Mouse (Mus musculus) C2C12 (cell line): ENCODE measurements at regions not wholly inside any gene's neighbourhood (a gene's known extent, or its start where the extent isn't known, plus 50 kb on each side); places are given as distances from the start of the nearest gene placed in this dataset.

ENCODE experiments used
- H3K27me3 ChIP-seq: one replicate; pipeline ENCODE4 v1.6.1; 2011; ENCODE audit not compliant: control insufficient read depth, insufficient read depth, insufficient read length
- H3K36me3 ChIP-seq: one replicate; pipeline ENCODE4 v1.6.1; 2011; ENCODE audit not compliant: control insufficient read depth, insufficient read depth
- H3K4me3 ChIP-seq: one replicate; pipeline ENCODE4 v1.5.1; 2011; ENCODE audit warnings: mild to moderate bottlenecking, control low read depth; ENCODE audit not compliant: poor library complexity, insufficient read depth, severe bottlenecking
- H3K79me2 ChIP-seq: one replicate; pipeline ENCODE4 v1.6.1; 2011; ENCODE audit not compliant: control insufficient read depth, insufficient read depth
- H3K79me3 ChIP-seq: one replicate; pipeline ENCODE4 v1.6.1; 2011; ENCODE audit warnings: low read depth, control low read depth
- H3ac ChIP-seq: one replicate; pipeline ENCODE3; 2011; ENCODE audit warnings: low read depth; ENCODE audit not compliant: control insufficient read depth, insufficient read length
- CEBPB ChIP-seq: IDR thresholded peaks from one replicate; pipeline ENCODE4 v1.6.1; 2011; ENCODE audit warnings: low read depth, mild to moderate bottlenecking, control low read depth, moderate library complexity
- CTCF ChIP-seq: IDR thresholded peaks from one replicate; pipeline ENCODE4 v1.5.1; 2011; ENCODE audit not compliant: control insufficient read depth, insufficient read depth, insufficient read length
- FOSL1 ChIP-seq: IDR thresholded peaks from one replicate; pipeline ENCODE4 v1.8.0; 2011; ENCODE audit warnings: mild to moderate bottlenecking, low read length; ENCODE audit not compliant: poor library complexity, insufficient read depth, severe bottlenecking
- MAX ChIP-seq: IDR thresholded peaks from one replicate; pipeline ENCODE4 v1.6.1; 2011; ENCODE audit warnings: mild to moderate bottlenecking, control low read depth
- MYOD1 ChIP-seq: IDR thresholded peaks from one replicate; pipeline ENCODE4 v1.6.1; 2011; ENCODE audit warnings: low read depth; ENCODE audit not compliant: control insufficient read depth, insufficient read length
- MYOG ChIP-seq: IDR thresholded peaks from one replicate; pipeline ENCODE4 v1.6.1; 2011; ENCODE audit not compliant: control insufficient read depth, insufficient read length; ENCODE audit errors: extremely low read depth
- USF1 ChIP-seq: IDR thresholded peaks from one replicate; pipeline ENCODE4 v1.6.1; 2011; ENCODE audit warnings: low read depth, mild to moderate bottlenecking, control low read depth, moderate library complexity

DNA sequence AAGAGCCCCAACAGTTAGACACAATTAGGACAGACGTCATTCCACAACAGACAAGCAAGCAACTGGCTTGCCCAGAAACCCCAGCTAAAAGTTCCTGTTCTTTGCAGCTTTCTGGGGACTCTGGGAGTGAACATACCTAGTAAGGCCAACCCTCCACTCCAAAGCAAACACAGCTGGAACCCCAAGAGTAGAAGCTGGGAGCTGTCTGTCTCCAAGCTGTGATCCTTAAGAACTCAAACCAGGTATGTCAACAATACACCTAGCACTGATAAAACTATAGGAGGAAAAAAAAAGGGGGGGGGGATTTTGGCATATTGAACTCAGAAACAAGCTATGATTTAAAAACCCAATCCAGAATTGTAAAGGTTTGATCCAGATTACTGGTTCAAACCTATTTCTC is 84.2 kb upstream of the Basp1 start:
- no peaks in the 10 kb centered on the region for H3K27me3 ChIP-seq
- no peak overlapping the region for H3ac ChIP-seq
- no peaks in the 10 kb centered on the region for H3K36me3 ChIP-seq
- no peaks in the 10 kb centered on the region for H3K79me2 ChIP-seq
- H3K4me3 ChIP-seq, result no peak overlapping the region
- TF ChIP-seq MAX (no peak), USF1 (no peak), MYOD1 (no peak), CEBPB (no peak), FOSL1 (no peak), CTCF (no peak), MYOG (no peak)
- no peaks in the 10 kb centered on the region for H3K79me3 ChIP-seq

DNA sequence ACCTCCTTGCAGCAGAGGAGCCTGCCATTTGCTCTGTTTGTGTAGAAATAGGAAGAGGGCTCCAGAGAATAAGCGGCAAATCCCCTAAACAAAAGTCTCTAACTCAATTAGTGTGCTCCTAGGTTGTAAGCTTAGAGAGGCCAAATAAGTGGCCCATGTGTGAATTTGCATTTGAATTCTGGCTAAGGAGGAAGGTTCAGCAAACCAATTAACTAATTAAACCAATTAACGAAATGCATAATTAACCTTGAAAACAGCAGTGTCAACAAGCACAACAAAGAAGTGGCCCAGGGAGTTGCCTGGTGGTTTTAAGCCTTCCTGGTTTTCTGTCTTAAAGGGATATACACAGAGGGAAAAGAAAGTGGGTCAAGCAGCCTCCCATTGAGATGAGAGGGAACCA is 84.9 kb upstream of the Basp1 start:
- Histone ChIP-seq H3K79me3 (no peaks in the 10 kb centered on the region), H3ac (no peak overlapping the region), H3K79me2 (no peaks in the 10 kb centered on the region), H3K4me3 (no peak overlapping the region), H3K27me3 (no peaks in the 10 kb centered on the region), H3K36me3 (no peaks in the 10 kb centered on the region)
- TF ChIP-seq MYOD1, result no peak
- no peak for TF ChIP-seq USF1
- TF ChIP-seq CTCF, result no peak
- TF ChIP-seq FOSL1, result no peak
- no peak for TF ChIP-seq MAX
- no peak for TF ChIP-seq CEBPB
- no peak for TF ChIP-seq MYOG

DNA sequence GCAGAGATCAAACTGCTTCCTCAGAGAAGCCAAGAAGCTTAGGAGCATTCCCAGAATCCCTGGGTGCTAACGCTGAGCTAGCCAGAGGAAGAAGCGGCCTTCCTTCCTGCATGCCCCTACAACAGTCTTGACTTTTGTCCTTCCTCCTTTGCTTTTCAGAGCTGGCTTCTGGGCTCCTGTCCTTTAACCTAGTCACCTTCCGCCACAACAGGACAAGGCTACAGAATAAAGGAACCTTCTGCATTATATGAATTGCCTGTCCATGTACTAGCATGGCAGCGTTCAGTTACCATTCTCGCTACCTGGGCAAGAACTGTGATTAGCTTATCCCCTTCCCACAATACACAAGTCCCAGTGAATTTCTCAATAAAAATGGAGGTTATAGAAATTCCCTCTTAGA is 88.9 kb upstream of the Basp1 start:
- H3K27me3 ChIP-seq, result no peaks in the 10 kb centered on the region
- H3K36me3 ChIP-seq, result no peaks in the 10 kb centered on the region
- H3K79me3 ChIP-seq, result no peaks in the 10 kb centered on the region
- no peaks in the 10 kb centered on the region for H3K79me2 ChIP-seq
- H3ac ChIP-seq, result no peak overlapping the region
- TF ChIP-seq CEBPB (no peak), MYOG (no peak), CTCF (no peak), MAX (no peak), MYOD1 (no peak), FOSL1 (no peak), USF1 (no peak)
- no peak overlapping the region for H3K4me3 ChIP-seq

DNA sequence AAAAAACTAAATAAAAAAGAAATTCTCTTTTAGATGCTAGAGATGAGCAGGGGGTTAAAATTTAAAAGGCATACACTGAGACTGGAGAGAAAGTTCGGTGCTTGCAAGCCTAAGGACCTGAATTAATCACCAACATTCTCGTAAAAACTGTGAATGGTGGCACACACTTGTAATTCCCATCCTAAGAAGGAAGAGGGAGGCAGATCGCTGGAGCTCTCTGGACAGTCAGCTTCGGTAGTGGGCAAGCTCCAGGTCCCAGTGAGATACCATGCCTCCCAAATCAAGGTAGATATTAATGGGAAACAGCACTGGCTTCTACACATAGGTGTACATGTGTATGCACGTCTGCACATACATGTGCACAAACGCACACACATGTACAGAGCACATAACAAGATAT is 89.5 kb upstream of the Basp1 start:
- Histone ChIP-seq H3K27me3 (no peaks in the 10 kb centered on the region), H3K79me3 (no peaks in the 10 kb centered on the region), H3K4me3 (no peak overlapping the region), H3ac (no peak overlapping the region), H3K36me3 (no peaks in the 10 kb centered on the region), H3K79me2 (no peaks in the 10 kb centered on the region)
- TF ChIP-seq FOSL1 (no peak), USF1 (no peak), CEBPB (no peak)

DNA sequence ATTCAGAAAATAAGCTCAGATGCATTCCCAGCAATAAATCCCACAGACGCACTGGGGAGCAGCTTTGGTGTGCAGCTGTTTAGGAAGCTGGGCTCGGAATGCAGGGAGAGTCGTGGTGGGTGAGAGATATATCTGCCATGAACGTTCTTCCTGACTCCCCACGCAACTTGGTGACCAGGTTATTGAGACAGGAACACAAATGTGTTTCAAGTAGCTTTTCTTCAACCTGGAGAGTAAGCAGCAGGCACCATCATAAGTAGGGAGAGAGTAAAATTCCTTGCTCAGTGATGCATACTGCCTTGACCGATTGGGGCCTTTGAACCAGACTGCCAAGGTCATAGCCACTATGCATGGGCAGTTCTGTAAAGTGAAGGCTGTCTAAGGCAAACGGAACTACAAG is 95.6 kb upstream of the Basp1 start:
- no peak overlapping the region for H3ac ChIP-seq
- TF ChIP-seq CTCF, result no peak
- no peak for TF ChIP-seq CEBPB
- TF ChIP-seq MYOD1, result no peak
- no peak for TF ChIP-seq FOSL1
- TF ChIP-seq USF1, result no peak
- no peak for TF ChIP-seq MYOG
- no peak for TF ChIP-seq MAX
- no peaks in the 10 kb centered on the region for H3K79me3 ChIP-seq
- no peaks in the 10 kb centered on the region for H3K27me3 ChIP-seq
- H3K36me3 ChIP-seq, result no peaks in the 10 kb centered on the region
- no peak overlapping the region for H3K4me3 ChIP-seq
- no peaks in the 10 kb centered on the region for H3K79me2 ChIP-seq

DNA sequence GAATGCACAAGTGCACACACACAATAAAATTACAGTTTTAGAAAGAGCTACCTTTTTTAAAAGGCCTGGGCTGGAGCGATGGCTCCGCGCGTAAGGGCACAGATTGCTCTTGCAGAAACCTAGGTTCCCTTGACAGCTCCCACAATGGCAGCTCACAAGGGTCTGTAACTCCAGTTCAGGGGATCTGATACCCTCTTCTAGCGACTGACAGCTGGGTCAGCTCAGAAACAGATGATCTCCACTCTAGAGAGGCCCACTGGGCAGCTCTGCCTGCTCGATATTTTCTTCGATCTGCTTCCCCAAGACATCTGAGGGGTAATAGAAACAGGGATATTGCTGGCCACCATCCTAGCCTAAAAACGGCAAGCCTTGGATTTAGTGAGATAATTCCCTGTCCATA is 96.0 kb upstream of the Basp1 start:
- no peak for TF ChIP-seq MAX
- no peak for TF ChIP-seq FOSL1
- no peak for TF ChIP-seq MYOG
- TF ChIP-seq CEBPB, result no peak
- TF ChIP-seq MYOD1, result no peak
- TF ChIP-seq USF1, result no peak
- TF ChIP-seq CTCF, result no peak
- no peaks in the 10 kb centered on the region for H3K79me3 ChIP-seq
- H3K36me3 ChIP-seq, result no peaks in the 10 kb centered on the region
- H3K4me3 ChIP-seq, result no peak overlapping the region
- H3K27me3 ChIP-seq, result no peaks in the 10 kb centered on the region
- no peak overlapping the region for H3ac ChIP-seq
- no peaks in the 10 kb centered on the region for H3K79me2 ChIP-seq
